Mouse (Mus musculus) ovary, postnatal 14 days (tissue): ENCODE measurements at regions not wholly inside any gene's neighbourhood (a gene's known extent, or its start where the extent isn't known, plus 50 kb on each side); places are given as distances from the start of the nearest gene placed in this dataset.

Experiments used
- DNase-seq: peaks from one replicate; pipeline ENCODE4 v3.0.0; 2022; ENCODE audit warnings: low spot score

- no peak for DNase-seq
These were observed 58.0 kb upstream of the Abca12 start for GRCm38 (mm10) chr1:71472691-71473090.

- DNase-seq, result no peak
These were observed 68.4 kb upstream of the Abca12 start for GRCm38 (mm10) chr1:71483149-71483548.

GRCm38 (mm10) chr1:71494576-71494975 is 62.4 kb upstream of the Atic start:
- no peak for DNase-seq

GRCm38 (mm10) chr1:71505898-71506297 is 51.1 kb upstream of the Atic start:
- DNase-seq, result peak; percentile 11

GRCm38 (mm10) chr1:71506534-71506933 is 50.4 kb upstream of the Atic start:
- DNase-seq, result no peak
